Comparison of ENCODE assay signal across 12 mouse cellular contexts in genomic region chr16:50482360-50482786, GRCm38 (mm10). TPM values are rescaled to one million over a fixed set of nuclear protein-coding genes. Genes with fewer than 3 reads are reported as not detected.
A peak's percentile ranks its signal among the peaks of the same experiment; 100 is the strongest.
DNase-seq lines count a peak whose midpoint lies in the region; ATAC-seq and TF ChIP-seq lines count a peak whose summit lies in the region.
"Had no signal": no experiment of that assay in that cellular context is flagged by ENCODE, and none has a peak within 500 bp of the region (broad histone marks: within the 10 kb centered on the region; RNA-seq: fewer than 3 reads in every experiment).

No protein-coding gene starts in this region.

- DNase-seq in hindbrain, embryonic 14.5 days (ENCODE audit: low spot score) = no peak
- no peak for DNase-seq in testis, postnatal 10 days (ENCODE audit: low spot score)
- DNase-seq in layer of hippocampus, adult 9-10 months (ENCODE audit: low spot score) = no peak
- DNase-seq: cerebellum, adult 11 months had no signal

- H3K9ac ChIP-seq in hindbrain, embryonic 13.5 days = no peak overlapping the region
- H3K9ac ChIP-seq in hindbrain, embryonic 14.5 days = no peak overlapping the region
- no peak overlapping the region for H3K9ac ChIP-seq in liver, embryonic 12.5 days
- H3K9ac ChIP-seq: embryonic facial prominence, embryonic 12.5 days; forebrain, embryonic 15.5 days had no signal

- H3K36me3 ChIP-seq in hindbrain, embryonic 13.5 days = no peaks in the 10 kb centered on the region
- no peaks in the 10 kb centered on the region for H3K36me3 ChIP-seq in hindbrain, embryonic 14.5 days (replicated peaks; ENCODE audit: control insufficient read depth, insufficient read depth)
- no peaks in the 10 kb centered on the region for H3K36me3 ChIP-seq in testis, adult 2 months (ENCODE audit: control insufficient read depth, insufficient read depth, low read length)
- no peaks in the 10 kb centered on the region for H3K36me3 ChIP-seq in liver, embryonic 12.5 days
- H3K36me3 ChIP-seq: embryonic facial prominence, embryonic 12.5 days; forebrain, embryonic 15.5 days; G1E; midbrain, embryonic 10.5 days had no signal

- WGBS in hindbrain, embryonic 13.5 days = 31% methylated on average over 9 of the region's 9 CpGs
- 36% methylated on average over 9 of the region's 9 CpGs for WGBS in hindbrain, embryonic 14.5 days
- WGBS in liver, embryonic 12.5 days (ENCODE audit: insufficient replicate concordance) = 14% methylated on average over 9 of the region's 9 CpGs

- TF ChIP-seq CTCF in testis, adult 2 months (IDR thresholded peaks at IDR 0.05; ENCODE audit: control insufficient read depth, insufficient read depth, insufficient replicate concordance, low read depth, low read length) = no peak

- H3K4me2 ChIP-seq in hindbrain, embryonic 13.5 days = 0 out of 2 replicates have a peak overlapping the region, but pooled peaks have one; percentile 1
- no peak overlapping the region for H3K4me2 ChIP-seq in hindbrain, embryonic 14.5 days (replicated peaks)
- peak overlapping the region; percentile 25 for H3K4me2 ChIP-seq in liver, embryonic 12.5 days
- H3K4me2 ChIP-seq: embryonic facial prominence, embryonic 12.5 days; forebrain, embryonic 15.5 days had no signal

- no peak for ATAC-seq in hindbrain, embryonic 13.5 days (ENCODE audit: low FRiP score)
- ATAC-seq in hindbrain, embryonic 14.5 days (ENCODE audit: low FRiP score) = no peak
- no peak for ATAC-seq in liver, embryonic 12.5 days
- no peak for ATAC-seq in activated CD4-positive, CD25-positive, alpha-beta regulatory T cell, adult 4 months
- ATAC-seq: forebrain, embryonic 15.5 days had no signal

- no peaks in the 10 kb centered on the region for H3K27me3 ChIP-seq in hindbrain, embryonic 13.5 days
- no peaks in the 10 kb centered on the region for H3K27me3 ChIP-seq in hindbrain, embryonic 14.5 days (ENCODE audit: control insufficient read depth, insufficient read depth, low read length)
- no peaks in the 10 kb centered on the region for H3K27me3 ChIP-seq in testis, adult 2 months (ENCODE audit: control insufficient read depth, insufficient read depth, low read length)
- H3K27me3 ChIP-seq in liver, embryonic 12.5 days (replicated peaks) = peaks cover 4% of the 10 kb centered on the region; the same call in 1 of the 2 replicates
- H3K27me3 ChIP-seq: embryonic facial prominence, embryonic 12.5 days; forebrain, embryonic 15.5 days had no signal

- no peaks in the 10 kb centered on the region for H3K9me3 ChIP-seq in hindbrain, embryonic 13.5 days
- H3K9me3 ChIP-seq in hindbrain, embryonic 14.5 days (ENCODE audit: control insufficient read depth, low read length) = no peaks in the 10 kb centered on the region
- no peaks in the 10 kb centered on the region for H3K9me3 ChIP-seq in liver, embryonic 12.5 days (replicated peaks)
- H3K9me3 ChIP-seq: embryonic facial prominence, embryonic 12.5 days; forebrain, embryonic 15.5 days; G1E; midbrain, embryonic 10.5 days had no signal

- no peak overlapping the region for H3K4me3 ChIP-seq in hindbrain, embryonic 13.5 days
- H3K4me3 ChIP-seq in hindbrain, embryonic 14.5 days (replicated peaks; ENCODE audit: low read length) = no peak overlapping the region
- peak overlapping the region; percentile 20 for H3K4me3 ChIP-seq in testis, adult 2 months (ENCODE audit: control insufficient read depth, low read depth, low read length)
- H3K4me3 ChIP-seq in liver, embryonic 12.5 days = no peak overlapping the region
- H3K4me3 ChIP-seq: embryonic facial prominence, embryonic 12.5 days; forebrain, embryonic 15.5 days; midbrain, embryonic 10.5 days had no signal

- TF ChIP-seq POLR2A in testis, adult 2 months (IDR thresholded peaks at IDR 0.05; ENCODE audit: control insufficient read depth, low read depth, low read length) = no peak

- no peak overlapping the region for H3K27ac ChIP-seq in hindbrain, embryonic 13.5 days
- H3K27ac ChIP-seq in hindbrain, embryonic 14.5 days = no peak overlapping the region
- peak overlapping the region; percentile 56 for H3K27ac ChIP-seq in testis, adult 2 months (ENCODE audit: control insufficient read depth, insufficient read depth, low read depth, low read length)
- no peak overlapping the region for H3K27ac ChIP-seq in liver, embryonic 12.5 days
- H3K27ac ChIP-seq: embryonic facial prominence, embryonic 12.5 days; forebrain, embryonic 15.5 days; midbrain, embryonic 10.5 days had no signal

- H3K4me1 ChIP-seq in hindbrain, embryonic 13.5 days (replicated peaks) = no peaks in the 10 kb centered on the region
- no peaks in the 10 kb centered on the region for H3K4me1 ChIP-seq in hindbrain, embryonic 14.5 days (replicated peaks; ENCODE audit: control insufficient read depth, insufficient read depth, low read length)
- peaks cover 12% of the 10 kb centered on the region for H3K4me1 ChIP-seq in testis, adult 2 months (ENCODE audit: control insufficient read depth, insufficient read depth, low read length)
- no peaks in the 10 kb centered on the region for H3K4me1 ChIP-seq in liver, embryonic 12.5 days
- H3K4me1 ChIP-seq: embryonic facial prominence, embryonic 12.5 days; forebrain, embryonic 15.5 days; midbrain, embryonic 10.5 days had no signal

RNA-seq across cellular contexts. Expression of gene Bbx, which starts 50.2 kb away (rescaled TPM):
- 24.7 and 29.9 TPM in 2 replicates for polyA plus RNA-seq in hindbrain, embryonic 13.5 days (2015; fragmentation: Nextera tagmentation; extraction: Ambion mirVana)
- polyA plus RNA-seq in hindbrain, embryonic 14.5 days (2014; fragmentation: Nextera tagmentation; extraction: Ambion mirVana) = 13.9 and 17.4 TPM in 2 replicates
- polyA plus RNA-seq in testis, adult 2 months (2012; rRNA removed) = 52.7 and 55.5 TPM in 2 replicates
- polyA plus RNA-seq in liver, embryonic 12.5 days (2016; fragmentation: Nextera tagmentation; extraction: Ambion mirVana) = 11.7 and 12.1 TPM in 2 replicates
- 10 to 100 TPM; 37.7 to 43.7 TPM for polyA plus RNA-seq in activated CD4-positive, CD25-positive, alpha-beta regulatory T cell, adult 4 months (2017; shearing (Covaris generic))
